Mouse (Mus musculus): ENCODE data around the gene Wdr83. TPM values are rescaled to one million over a fixed set of nuclear protein-coding genes. Genes with fewer than 3 reads are reported as not detected.
A peak's percentile ranks its signal among the peaks of the same experiment; 100 is the strongest.

Wdr83 gene
- polyA plus RNA-seq, 1 experiment from 2014 or later: 22.3 TPM

GRCm38 (mm10) chr8:85071514-85072281 is 9.4 kb downstream of the Wdr83 start, which contains the start of gene Dhps:
Dhps (plus strand) TSS chr8:85071757.
- under 1% methylated on average over 67 of the region's 68 CpGs for WGBS
- DNase-seq (ENCODE audit: low spot score) (peak; percentile 93), ATAC-seq (ENCODE audit: low FRiP score, low TSS enrichment) (peak; percentile 90)
- Histone ChIP-seq H3K36me3 (ENCODE audit: control insufficient read depth, insufficient read depth, low read length) (peaks cover 11% of the 10 kb centered on the region; the same call in 1 of the 2 replicates), H3K4me3 (ENCODE audit: low read depth, low read length) (peak within 1 kb of the TSS; percentile 90), H3K9me3 (ENCODE audit: control insufficient read depth, low read length) (no peaks in the 10 kb centered on the region), H3K4me2 (replicated peaks; ENCODE audit: low read depth) (peak within 1 kb of the TSS; percentile 68), H3K27me3 (ENCODE audit: control insufficient read depth, insufficient read depth, low read length) (no peaks in the 10 kb centered on the region), H3K4me1 (replicated peaks; ENCODE audit: control insufficient read depth, insufficient read depth) (0 out of 2 replicates have a peak, but pooled peaks cover 4% of the 10 kb centered on the region), H3K9ac (ENCODE audit: low read length) (peak within 1 kb of the TSS; percentile 94), H3K27ac (replicated peaks) (peak within 1 kb of the TSS; percentile 98)
- TF ChIP-seq CTCF (IDR thresholded peaks at IDR 0.05; ENCODE audit: low read depth): peak; percentile 54
- TF ChIP-seq EP300 (optimal IDR thresholded peaks at IDR 0.05): peak; percentile 72

GRCm38 (mm10) chr8:85071041-85071440 is 10.1 kb downstream of the Wdr83 start:
- no peak for DNase-seq (ENCODE audit: low spot score)
- 79% methylated on average over 5 of the region's 5 CpGs for WGBS

GRCm38 (mm10) chr8:85067982-85068381 is 13.1 kb downstream of the Wdr83 start, which contains the start of gene Gm5741:
Gm5741 (minus strand) TSS chr8:85067982.
- H3K9me3 ChIP-seq (ENCODE audit: control insufficient read depth, low read length): no peaks in the 10 kb centered on the region
- H3K4me2 ChIP-seq (replicated peaks; ENCODE audit: low read depth): no peak within 1 kb of the TSS
- no peak within 1 kb of the TSS for H3K4me3 ChIP-seq (ENCODE audit: low read depth, low read length)
- H3K27ac ChIP-seq (replicated peaks): no peak within 1 kb of the TSS
- TF ChIP-seq EP300 (optimal IDR thresholded peaks at IDR 0.05) (no peak), CTCF (IDR thresholded peaks at IDR 0.05; ENCODE audit: low read depth) (no peak)
- DNase-seq (ENCODE audit: low spot score) (no peak), ATAC-seq (ENCODE audit: low FRiP score, low TSS enrichment) (no peak)
- H3K4me1 ChIP-seq (replicated peaks; ENCODE audit: control insufficient read depth, insufficient read depth): 0 out of 2 replicates have a peak, but pooled peaks cover 4% of the 10 kb centered on the region
- H3K27me3 ChIP-seq (ENCODE audit: control insufficient read depth, insufficient read depth, low read length): no peaks in the 10 kb centered on the region
- no peaks in the 10 kb centered on the region for H3K36me3 ChIP-seq (ENCODE audit: control insufficient read depth, insufficient read depth, low read length)
- H3K9ac ChIP-seq (ENCODE audit: low read length): no peak within 1 kb of the TSS

More at GRCm38 (mm10) chr8:85071041-85071440, 10.1 kb downstream of the Wdr83 start:
- H3K4me2 ChIP-seq (replicated peaks; ENCODE audit: low read depth): peak overlapping the region; percentile 68
- 0 out of 2 replicates have a peak, but pooled peaks cover 4% of the 10 kb centered on the region for H3K4me1 ChIP-seq (replicated peaks; ENCODE audit: control insufficient read depth, insufficient read depth)
- no peaks in the 10 kb centered on the region for H3K27me3 ChIP-seq (ENCODE audit: control insufficient read depth, insufficient read depth, low read length)
- no peak for ATAC-seq (ENCODE audit: low FRiP score, low TSS enrichment)
- peak overlapping the region; percentile 90 for H3K4me3 ChIP-seq (ENCODE audit: low read depth, low read length)
- H3K9ac ChIP-seq (ENCODE audit: low read length): no peak overlapping the region
- no peak for TF ChIP-seq EP300 (optimal IDR thresholded peaks at IDR 0.05)
- TF ChIP-seq CTCF (IDR thresholded peaks at IDR 0.05; ENCODE audit: low read depth): no peak
- H3K9me3 ChIP-seq (ENCODE audit: control insufficient read depth, low read length): no peaks in the 10 kb centered on the region
- 0 out of 2 replicates have a peak, but pooled peaks cover 11% of the 10 kb centered on the region for H3K36me3 ChIP-seq (ENCODE audit: control insufficient read depth, insufficient read depth, low read length)
- H3K27ac ChIP-seq (replicated peaks): peak overlapping the region; percentile 98; the same call in 1 of the 2 replicates

- H3K27me3 ChIP-seq (ENCODE audit: control insufficient read depth, insufficient read depth, low read length): no peaks in the 10 kb centered on the region
- H3K27ac ChIP-seq (replicated peaks): no peak overlapping the region
- no peak for ATAC-seq (ENCODE audit: low FRiP score, low TSS enrichment)
- H3K9me3 ChIP-seq (ENCODE audit: control insufficient read depth, low read length): no peaks in the 10 kb centered on the region
- no peaks in the 10 kb centered on the region for H3K36me3 ChIP-seq (ENCODE audit: control insufficient read depth, insufficient read depth, low read length)
- H3K4me2 ChIP-seq (replicated peaks; ENCODE audit: low read depth): no peak overlapping the region
- 0 out of 2 replicates have a peak, but pooled peaks cover 2% of the 10 kb centered on the region for H3K4me1 ChIP-seq (replicated peaks; ENCODE audit: control insufficient read depth, insufficient read depth)
- TF ChIP-seq CTCF (IDR thresholded peaks at IDR 0.05; ENCODE audit: low read depth) (no peak), EP300 (optimal IDR thresholded peaks at IDR 0.05) (no peak)
- H3K4me3 ChIP-seq (ENCODE audit: low read depth, low read length): no peak overlapping the region
- DNase-seq (ENCODE audit: low spot score): no peak
- 87% methylated on average over 2 of the region's 2 CpGs for WGBS
- H3K9ac ChIP-seq (ENCODE audit: low read length): no peak overlapping the region
Observed at GRCm38 (mm10) chr8:85067155-85067554, 14.0 kb downstream of the Wdr83 start.

- 31% methylated on average over 2 of the region's 2 CpGs for WGBS
- Histone ChIP-seq H3K4me2 (replicated peaks; ENCODE audit: low read depth) (no peak overlapping the region), H3K27ac (replicated peaks) (no peak overlapping the region), H3K4me1 (replicated peaks; ENCODE audit: control insufficient read depth, insufficient read depth) (peaks cover 4% of the 10 kb centered on the region; the same call in 1 of the 2 replicates), H3K36me3 (ENCODE audit: control insufficient read depth, insufficient read depth, low read length) (no peaks in the 10 kb centered on the region), H3K9me3 (ENCODE audit: control insufficient read depth, low read length) (no peaks in the 10 kb centered on the region), H3K9ac (ENCODE audit: low read length) (no peak overlapping the region), H3K27me3 (ENCODE audit: control insufficient read depth, insufficient read depth, low read length) (no peaks in the 10 kb centered on the region), H3K4me3 (ENCODE audit: low read depth, low read length) (no peak overlapping the region)
- DNase-seq (ENCODE audit: low spot score) (no peak), ATAC-seq (ENCODE audit: low FRiP score, low TSS enrichment) (no peak)
- TF ChIP-seq EP300 (optimal IDR thresholded peaks at IDR 0.05): no peak
- no peak for TF ChIP-seq CTCF (IDR thresholded peaks at IDR 0.05; ENCODE audit: low read depth)
Observed at GRCm38 (mm10) chr8:85065213-85065612, 15.9 kb downstream of the Wdr83 start.

- ATAC-seq (ENCODE audit: low FRiP score, low TSS enrichment) (no peak), DNase-seq (ENCODE audit: low spot score) (no peak)
- H3K4me1 ChIP-seq (replicated peaks; ENCODE audit: control insufficient read depth, insufficient read depth): peaks cover 4% of the 10 kb centered on the region; the same call in 1 of the 2 replicates
- WGBS: 92% methylated on average over 4 of the region's 4 CpGs
- H3K4me2 ChIP-seq (replicated peaks; ENCODE audit: low read depth): no peak overlapping the region
- no peak overlapping the region for H3K9ac ChIP-seq (ENCODE audit: low read length)
- no peaks in the 10 kb centered on the region for H3K36me3 ChIP-seq (ENCODE audit: control insufficient read depth, insufficient read depth, low read length)
- H3K27ac ChIP-seq (replicated peaks): no peak overlapping the region
- H3K4me3 ChIP-seq (ENCODE audit: low read depth, low read length): no peak overlapping the region
- TF ChIP-seq EP300 (optimal IDR thresholded peaks at IDR 0.05) (no peak), CTCF (IDR thresholded peaks at IDR 0.05; ENCODE audit: low read depth) (no peak)
- no peaks in the 10 kb centered on the region for H3K9me3 ChIP-seq (ENCODE audit: control insufficient read depth, low read length)
- H3K27me3 ChIP-seq (ENCODE audit: control insufficient read depth, insufficient read depth, low read length): no peaks in the 10 kb centered on the region
Observed at GRCm38 (mm10) chr8:85062603-85063002, 18.5 kb downstream of the Wdr83 start.
